Mouse (Mus musculus) MEL (cell line): Measurements from ENCODE around the gene Dtl. TPM values are rescaled to one million over a fixed set of nuclear protein-coding genes. Genes with fewer than 3 reads are reported as not detected.

Experiments
- DNase-seq: peaks from one replicate; pipeline ENCODE4 v3.0.0; 2011; ENCODE audit warnings: low read depth, low spot score
- H3K27ac ChIP-seq: 2 replicates; pipeline ENCODE4 v1.5.1; 2012; ENCODE audit warnings: low read depth, mild to moderate bottlenecking, control low read depth, low read length, moderate library complexity; ENCODE audit not compliant: control insufficient read depth
- H3K27me3 ChIP-seq, 2 experiments: fragments of 150-350 bp in 1 of 2; sonication (generic) in 1 of 2; 2 replicates each; pipeline ENCODE4 v1.6.1; 2012; ENCODE audit warnings: low read length in 2 of 2, mild to moderate bottlenecking in 2 of 2, improper control_type of control experiment in 1 of 2, moderate library complexity in 1 of 2; ENCODE audit not compliant: insufficient read depth in 2 of 2, control insufficient read depth in 1 of 2
- H3K36me3 ChIP-seq, 2 experiments: 2 replicates each; pipeline ENCODE4 v1.6.1; 2012 to 2014; ENCODE audit warnings: low read length in 2 of 2, improper control_type of control experiment in 1 of 2, inconsistent platforms in 1 of 2, mild to moderate bottlenecking in 1 of 2; ENCODE audit not compliant: insufficient read depth in 2 of 2, control insufficient read depth in 1 of 2
- H3K4me1 ChIP-seq, 2 experiments: fragments of 150-350 bp in 1 of 2; sonication (generic) in 1 of 2; 2 replicates each; pipeline ENCODE4 v1.6.1; 2012; ENCODE audit warnings: low read length in 2 of 2, improper control_type of control experiment in 1 of 2, mild to moderate bottlenecking in 1 of 2; ENCODE audit not compliant: insufficient read depth in 2 of 2, control insufficient read depth in 1 of 2
- H3K4me3 ChIP-seq, 2 experiments: fragments of 150-350 bp in 1 of 2; sonication (generic) in 1 of 2; 2 replicates each; pipeline ENCODE4 v1.5.1; 2012; ENCODE audit warnings: low read depth in 2 of 2, low read length in 2 of 2, mild to moderate bottlenecking in 2 of 2, moderate library complexity in 2 of 2, control low read depth in 1 of 2, improper control_type of control experiment in 1 of 2; ENCODE audit not compliant: control insufficient read depth in 1 of 2, insufficient read depth in 1 of 2
- H3K79me2 ChIP-seq: 2 replicates; pipeline ENCODE4 v1.6.1; 2012; ENCODE audit warnings: mild to moderate bottlenecking, low read length, moderate library complexity; ENCODE audit not compliant: control insufficient read depth, poor library complexity, insufficient read depth
- H3K9ac ChIP-seq: 2 replicates; pipeline ENCODE4 v1.6.1; 2012; ENCODE audit warnings: low read depth, mild to moderate bottlenecking, control low read depth, low read length, moderate library complexity; ENCODE audit not compliant: control insufficient read depth, poor library complexity, severe bottlenecking
- H3K9me3 ChIP-seq: fragments of 150-350 bp; sonication (generic); replicated peaks from 2 replicates; pipeline ENCODE4 v1.6.1; 2012; ENCODE audit warnings: mild to moderate bottlenecking, low read length, improper control_type of control experiment, moderate library complexity; ENCODE audit not compliant: insufficient read depth
- CHD2 ChIP-seq: IDR thresholded peaks from 2 replicates; pipeline ENCODE4 v1.6.1; 2011; ENCODE audit warnings: low read length, improper control_type of control experiment
- CTCF ChIP-seq, 3 experiments: IDR thresholded peaks in 2 of 3; conservative IDR thresholded peaks in 1 of 3; 2 replicates each; pipeline ENCODE4 v1.5.1; 2011 to 2012; ENCODE audit warnings: low read length in 3 of 3, low read depth in 2 of 3, mild to moderate bottlenecking in 2 of 3, improper control_type of control experiment in 1 of 3, inconsistent platforms in 1 of 3, mixed read lengths in 1 of 3, moderate library complexity in 1 of 3; ENCODE audit not compliant: control insufficient read depth in 1 of 3, insufficient read depth in 1 of 3, poor library complexity in 1 of 3, severe bottlenecking in 1 of 3
- ELF1 ChIP-seq: IDR thresholded peaks from 2 replicates; pipeline ENCODE4 v1.6.1; 2014; ENCODE audit warnings: low read depth, mild to moderate bottlenecking, inconsistent platforms, low read length, improper control_type of control experiment, moderate library complexity
- GABPA ChIP-seq: IDR thresholded peaks from 2 replicates; pipeline ENCODE4 v1.6.1; 2012; ENCODE audit warnings: low read depth, mild to moderate bottlenecking, inconsistent platforms, low read length, improper control_type of control experiment, moderate library complexity
- GATA1 ChIP-seq: IDR thresholded peaks from 2 replicates; pipeline ENCODE4 v1.6.1; 2011; ENCODE audit warnings: low read depth, low read length, improper control_type of control experiment
- HCFC1 ChIP-seq: IDR thresholded peaks from 2 replicates; pipeline ENCODE4 v1.6.1; 2012; ENCODE audit warnings: low read depth, mild to moderate bottlenecking, inconsistent platforms, low read length, improper control_type of control experiment, moderate library complexity
- JUND ChIP-seq: IDR thresholded peaks from 2 replicates; pipeline ENCODE4 v1.6.1; 2011; ENCODE audit warnings: low read depth, mild to moderate bottlenecking, improper control_type of control experiment, low read length
- MAFK ChIP-seq: IDR thresholded peaks from 2 replicates; pipeline ENCODE4 v1.6.1; 2011; ENCODE audit warnings: low read depth, mild to moderate bottlenecking, low read length, improper control_type of control experiment, borderline replicate concordance
- POLR2A ChIP-seq, 2 experiments: IDR thresholded peaks; 2 replicates each; pipeline ENCODE4 v1.6.1; 2011 to 2012; ENCODE audit warnings: low read length in 2 of 2, mild to moderate bottlenecking in 2 of 2, control low read depth in 1 of 2, improper control_type of control experiment in 1 of 2, low read depth in 1 of 2, moderate library complexity in 1 of 2; ENCODE audit not compliant: control insufficient read depth in 1 of 2, insufficient read depth in 1 of 2, poor library complexity in 1 of 2
- POLR2AphosphoS5 ChIP-seq: IDR thresholded peaks from 2 replicates; pipeline ENCODE4 v1.6.1; 2012; ENCODE audit warnings: low read depth, borderline replicate concordance, mild to moderate bottlenecking, inconsistent platforms, low read length, moderate library complexity, mixed read lengths
- RAD21 ChIP-seq: IDR thresholded peaks from 2 replicates; pipeline ENCODE4 v1.6.1; 2011; ENCODE audit warnings: mild to moderate bottlenecking, low read depth, low read length, improper control_type of control experiment
- SIN3A ChIP-seq: IDR thresholded peaks from 2 replicates; pipeline ENCODE4 v1.6.1; 2012; ENCODE audit warnings: low read length, improper control_type of control experiment, inconsistent platforms
- SMC3 ChIP-seq: IDR thresholded peaks from 2 replicates; pipeline ENCODE4 v1.6.1; 2011; ENCODE audit warnings: low read depth, low read length, improper control_type of control experiment
- TAL1 ChIP-seq: IDR thresholded peaks from 2 replicates; pipeline ENCODE4 v1.6.1; 2012; ENCODE audit warnings: mild to moderate bottlenecking, inconsistent platforms, low read length, moderate library complexity, mixed read lengths
- TCF12 ChIP-seq: IDR thresholded peaks from 2 replicates; pipeline ENCODE4 v1.6.1; 2014; ENCODE audit warnings: low read depth, mild to moderate bottlenecking, inconsistent platforms, low read length, improper control_type of control experiment, moderate library complexity
- UBTF ChIP-seq: IDR thresholded peaks from 2 replicates; pipeline ENCODE4 v1.6.1; 2012; ENCODE audit warnings: low read depth, mild to moderate bottlenecking, inconsistent platforms, low read length, improper control_type of control experiment, moderate library complexity, borderline replicate concordance; ENCODE audit not compliant: insufficient read depth
- USF1 ChIP-seq: IDR thresholded peaks from 2 replicates; pipeline ENCODE4 v1.6.1; 2014; ENCODE audit warnings: low read depth, mild to moderate bottlenecking, inconsistent platforms, low read length, improper control_type of control experiment, moderate library complexity
- USF2 ChIP-seq, 2 experiments: IDR thresholded peaks; 2 replicates each; pipeline ENCODE4 v1.6.1; 2011 to 2012; ENCODE audit warnings: improper control_type of control experiment in 2 of 2, low read length in 2 of 2, borderline replicate concordance in 1 of 2, inconsistent platforms in 1 of 2, low read depth in 1 of 2, mild to moderate bottlenecking in 1 of 2; ENCODE audit not compliant: insufficient read depth in 1 of 2
- ZC3H11A ChIP-seq: IDR thresholded peaks from 2 replicates; pipeline ENCODE4 v1.6.1; 2012; ENCODE audit warnings: low read depth, mild to moderate bottlenecking, inconsistent platforms, low read length, improper control_type of control experiment
- ZKSCAN1 ChIP-seq: IDR thresholded peaks from 2 replicates; pipeline ENCODE4 v1.6.1; 2012; ENCODE audit warnings: low read depth, mild to moderate bottlenecking, inconsistent platforms, low read length, improper control_type of control experiment, moderate library complexity
- ZMIZ1 ChIP-seq: IDR thresholded peaks from 2 replicates; pipeline ENCODE4 v1.6.1; 2012; ENCODE audit warnings: low read depth, mild to moderate bottlenecking, inconsistent platforms, low read length, improper control_type of control experiment, moderate library complexity
- ZNF384 ChIP-seq: IDR thresholded peaks from 2 replicates; pipeline ENCODE4 v1.6.1; 2012; ENCODE audit warnings: low read depth, mild to moderate bottlenecking, inconsistent platforms, low read length, improper control_type of control experiment
- polyA plus RNA-seq, 2 experiments: library from polyadenylated mRNA; stranded (reverse) in 1 of 2; unstranded in 1 of 2; fragments of >175 nt in 1 of 2; fragments of >200 nt in 1 of 2; gene quantifications; 2 replicates each; pipeline versions ENCODE4 v1.2.1 to v1.2.4; 2012; ENCODE audit warnings: low replicate concordance in 2 of 2, low read depth in 1 of 2; ENCODE audit not compliant: insufficient read length in 2 of 2, insufficient read depth in 1 of 2, missing spikeins in 1 of 2
- total RNA-seq: library from RNA; depleted of rRNA; stranded (reverse); fragments of 300-350 nt; gene quantifications from 2 replicates; pipeline ENCODE4 v1.2.3, GENCODE M21; 2012

Dtl gene
- total and polyA plus RNA-seq, 3 experiments, result 42.3 to 64.6 (median 53.5) TPM

DNA sequence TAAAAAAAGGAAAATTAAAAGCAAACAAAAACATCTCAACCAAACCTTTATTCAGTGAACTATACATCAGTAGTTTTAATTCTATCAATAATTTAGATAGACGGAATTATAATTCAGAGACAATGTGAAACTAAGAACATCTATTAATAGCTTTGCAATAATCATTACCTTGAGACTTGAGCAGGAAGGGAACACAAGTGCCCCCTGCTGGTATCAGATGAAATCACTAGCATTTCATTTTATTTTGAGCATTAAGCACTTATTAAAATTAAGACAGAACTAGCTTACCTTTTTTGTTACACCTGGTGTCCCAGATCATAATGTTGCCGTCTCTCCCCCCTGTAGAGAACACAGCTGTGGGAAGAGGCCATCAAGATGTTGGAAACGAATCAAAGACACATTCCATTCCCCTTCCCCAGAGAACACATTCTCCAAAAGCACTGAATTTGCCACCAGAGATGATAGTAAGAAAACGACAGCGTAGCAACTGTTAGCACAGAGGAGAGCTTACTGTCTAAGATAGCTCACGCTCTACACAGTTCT, 12.4 kb downstream of the Dtl start:
- no peak overlapping the region for H3K9ac ChIP-seq
- peaks cover 0 to 46% of the 10 kb centered on the region in 2 experiments for H3K36me3 ChIP-seq
- DNase-seq, result peak; percentile 60

DNA sequence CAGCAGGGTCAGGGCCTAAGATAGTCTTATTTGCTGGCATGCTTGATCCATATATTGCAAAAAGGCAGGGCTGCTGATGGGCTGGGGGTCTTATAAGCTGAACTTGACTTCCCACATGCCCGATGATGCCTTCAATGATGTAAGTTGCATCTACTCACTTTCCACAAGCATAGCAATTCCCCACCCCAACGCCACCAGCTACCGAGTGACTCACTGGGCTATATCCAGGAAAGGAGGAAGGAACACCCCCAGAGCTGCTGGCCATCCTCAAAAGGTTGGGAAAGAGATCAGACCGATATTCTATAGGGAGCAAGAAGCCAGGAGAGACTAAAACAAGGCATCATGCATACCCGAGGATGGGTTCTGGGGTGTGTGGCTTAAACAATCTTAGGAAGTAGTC, 15.6 kb downstream of the Dtl start:
- Histone ChIP-seq H3K36me3 (peaks cover 0 to 52% of the 10 kb centered on the region in 2 experiments; a peak in 2 of 4 replicates), H3K9ac (no peak overlapping the region), H3K27me3 (no peaks in the 10 kb centered on the region), H3K4me1 (no peaks in the 10 kb centered on the region), H3K27ac (no peak overlapping the region), H3K4me3 (no peak overlapping the region), H3K9me3 (no peaks in the 10 kb centered on the region), H3K79me2 (no peaks in the 10 kb centered on the region)
- TF ChIP-seq TAL1, result no peak
- TF ChIP-seq POLR2A (IDR thresholded peaks at IDR 0.05; ENCODE audit: control insufficient read depth in 1 of 2, insufficient read depth in 1 of 2, low read depth in 1 of 2, low read length in 2 of 2, poor library complexity in 1 of 2), result peak in 1 of 2 experiments; percentile 32; a peak in 1 of 4 replicates
- TF ChIP-seq ZNF384, result no peak
- TF ChIP-seq TCF12, result no peak
- no peak for TF ChIP-seq MAFK
- no peak for DNase-seq

More for the DNA sequence above, 12.4 kb downstream of the Dtl start:
- no peaks in the 10 kb centered on the region for H3K9me3 ChIP-seq
- H3K4me1 ChIP-seq, result no peaks in the 10 kb centered on the region
- TF ChIP-seq ZMIZ1 (no peak), ELF1 (no peak), CTCF (IDR thresholded peaks at IDR 0.05 in 2 of 3, conservative IDR thresholded peaks at IDR 0.05 in 1 of 3; ENCODE audit: control insufficient read depth in 1 of 3, insufficient read depth in 1 of 3, low read depth in 2 of 3, low read length in 3 of 3, poor library complexity in 1 of 3, severe bottlenecking in 1 of 3) (peak; percentile 1 to 73 (median 58); a peak in 4 of 6 replicates), SMC3 (peak; percentile 73), RAD21 (peak; percentile 52), ZKSCAN1 (no peak), USF2 (IDR thresholded peaks at IDR 0.05; ENCODE audit: borderline replicate concordance in 1 of 2, insufficient read depth in 1 of 2, low read depth in 1 of 2, low read length in 2 of 2) (no peak), HCFC1 (no peak), CHD2 (no peak), ZC3H11A (peak; percentile 51), POLR2AphosphoS5 (no peak), TAL1 (no peak), UBTF (no peak), TCF12 (no peak), GABPA (no peak), GATA1 (peak; percentile 7; the same call in 1 of the 2 replicates), SIN3A (0 out of 2 replicates have a peak, but pooled peaks have one; percentile 39), USF1 (no peak), POLR2A (IDR thresholded peaks at IDR 0.05; ENCODE audit: control insufficient read depth in 1 of 2, insufficient read depth in 1 of 2, low read depth in 1 of 2, low read length in 2 of 2, poor library complexity in 1 of 2) (no peak), JUND (no peak), ZNF384 (no peak)
- H3K79me2 ChIP-seq, result peaks cover 11% of the 10 kb centered on the region
- no peak overlapping the region for H3K4me3 ChIP-seq
- H3K27me3 ChIP-seq, result no peaks in the 10 kb centered on the region
- H3K27ac ChIP-seq, result no peak overlapping the region
